Mouse (Mus musculus): ENCODE data around the gene Plekha3.

GRCm38 (mm10) chr2:76675451-76675850 is 370 bp downstream of the Plekha3 start:
- TF ChIP-seq POLR2A (IDR thresholded peaks at IDR 0.05; ENCODE audit: borderline replicate concordance, extremely low read depth, insufficient read depth, insufficient read length, poor library complexity, severe bottlenecking), result no peak
- no peak for TF ChIP-seq CTCF (IDR thresholded peaks at IDR 0.05; ENCODE audit: borderline replicate concordance, extremely low read depth, insufficient read depth, insufficient read length)

Data from brain, embryonic 14.5 days (tissue).